Mouse (Mus musculus): ENCODE data around the gene Mrpl14. TPM values are rescaled to one million over a fixed set of nuclear protein-coding genes. Genes with fewer than 3 reads are reported as not detected.

Gene Mrpl14
- polyA plus RNA-seq (2014; fragmentation: Nextera tagmentation; extraction: Ambion mirVana), result 148 and 155 TPM in 2 replicates

DNA sequence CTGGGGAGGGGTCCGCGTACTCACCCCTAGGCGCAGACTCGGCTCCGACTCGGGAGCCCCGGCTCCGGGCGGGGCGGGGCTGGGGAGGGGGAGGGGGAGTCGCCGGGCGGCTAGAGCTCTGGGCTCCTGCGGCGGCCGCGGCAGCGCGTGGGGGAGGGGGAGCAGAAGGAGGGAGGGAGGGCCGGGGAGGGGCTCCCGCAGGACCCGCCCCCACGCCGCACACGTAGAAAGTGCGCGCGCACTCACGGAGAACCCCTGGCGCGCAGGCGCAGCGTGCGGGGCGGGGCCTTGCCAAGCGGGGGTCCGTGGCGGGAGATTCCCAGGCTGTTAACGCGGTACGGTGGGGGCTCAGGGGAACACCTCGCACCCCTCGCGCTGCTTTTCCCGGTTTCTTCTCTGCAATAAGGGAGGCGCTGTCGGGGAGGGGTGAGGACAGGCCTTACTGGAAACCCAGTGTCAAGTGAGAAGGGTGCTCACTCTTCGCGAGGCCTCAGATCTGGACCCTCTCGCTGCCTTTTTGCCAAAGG, at the start of gene Mrpl14:
Gene Mrpl14 (plus strand): TSS at position 230 of the 527 bp plus-strand sequence.
- Histone ChIP-seq H3K27ac (replicated peaks in 1 of 2; ENCODE audit: control insufficient read depth in 1 of 2, insufficient read depth in 1 of 2, low read depth in 2 of 2, low read length in 2 of 2) (peak within 1 kb of the TSS; percentile 33 to 59), H3K4me2 (ENCODE audit: low read length) (peak within 1 kb of the TSS; percentile 80), H3K27me3 (ENCODE audit: control insufficient read depth, insufficient read depth, low read length) (no peaks in the 10 kb centered on the region), H3K36me3 (ENCODE audit: control insufficient read depth, insufficient read depth, low read length) (no peaks in the 10 kb centered on the region), H3K4me1 (ENCODE audit: control insufficient read depth in 2 of 2, insufficient read depth in 2 of 2, low read length in 2 of 2) (peaks cover 12 to 23% of the 10 kb centered on the region in 2 experiments), H3K9ac (ENCODE audit: low read length) (peak within 1 kb of the TSS; percentile 90), H3K4me3 (ENCODE audit: control insufficient read depth in 1 of 2, insufficient read depth in 1 of 2, low read depth in 1 of 2, low read length in 2 of 2) (peak within 1 kb of the TSS; percentile 81 to 87), H3K9me3 (ENCODE audit: control insufficient read depth, low read length) (peaks cover 4% of the 10 kb centered on the region; the same call in 1 of the 2 replicates)
- ATAC-seq (ENCODE audit: insufficient number of reproducible peaks, insufficient read depth, low FRiP score, low read depth), result peak; percentile 83
- WGBS, result under 1% methylated on average over 22 of the region's 50 CpGs

DNA sequence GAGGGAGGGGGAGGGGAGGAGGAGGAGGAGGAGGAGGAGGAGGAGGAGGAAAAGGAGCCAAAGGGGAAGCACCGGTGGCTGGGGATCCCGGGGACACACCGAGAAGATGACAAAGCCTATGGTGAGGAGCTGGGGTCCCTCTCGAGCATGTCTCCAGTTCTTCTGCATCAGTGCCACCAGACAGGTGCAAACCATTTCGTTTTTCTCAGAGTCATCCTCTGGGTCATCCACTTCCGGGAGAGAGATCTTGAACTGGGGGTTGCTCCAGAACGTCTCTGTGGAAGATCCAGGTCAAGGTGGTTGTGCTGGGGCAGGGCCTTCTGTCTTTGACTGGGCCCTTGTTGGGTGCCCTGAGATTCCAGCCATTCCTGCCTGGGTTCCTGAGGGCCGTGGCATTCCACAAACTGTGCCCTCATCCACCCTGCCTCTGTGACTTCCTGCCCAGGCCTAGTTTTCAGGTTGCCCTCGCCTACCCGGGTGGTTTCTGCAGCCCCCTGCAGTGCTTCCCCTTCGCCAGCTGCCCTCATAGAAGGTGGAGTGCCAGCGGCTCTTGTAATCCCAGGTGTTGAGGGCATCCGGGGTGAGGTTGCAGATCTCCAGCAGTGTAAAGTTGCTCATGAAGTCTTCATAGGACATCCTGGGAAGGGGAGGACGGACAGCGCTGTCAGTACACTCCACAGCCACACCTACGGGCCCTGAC, 47.4 kb upstream of the Mrpl14 start:
- ATAC-seq (ENCODE audit: insufficient number of reproducible peaks, insufficient read depth, low FRiP score, low read depth), result no peak
- Histone ChIP-seq H3K9ac (ENCODE audit: low read length) (no peak overlapping the region), H3K4me2 (ENCODE audit: low read length) (no peak overlapping the region), H3K4me3 (ENCODE audit: control insufficient read depth in 1 of 2, insufficient read depth in 1 of 2, low read depth in 1 of 2, low read length in 2 of 2) (no peak overlapping the region), H3K36me3 (ENCODE audit: control insufficient read depth, insufficient read depth, low read length) (no peaks in the 10 kb centered on the region), H3K9me3 (ENCODE audit: control insufficient read depth, low read length) (no peaks in the 10 kb centered on the region), H3K27me3 (ENCODE audit: control insufficient read depth, insufficient read depth, low read length) (no peaks in the 10 kb centered on the region), H3K27ac (replicated peaks in 1 of 2; ENCODE audit: control insufficient read depth in 1 of 2, insufficient read depth in 1 of 2, low read depth in 2 of 2, low read length in 2 of 2) (no peak overlapping the region), H3K4me1 (ENCODE audit: control insufficient read depth in 2 of 2, insufficient read depth in 2 of 2, low read length in 2 of 2) (no peaks in the 10 kb centered on the region)
- WGBS, result 74% methylated on average over 16 of the region's 16 CpGs

DNA sequence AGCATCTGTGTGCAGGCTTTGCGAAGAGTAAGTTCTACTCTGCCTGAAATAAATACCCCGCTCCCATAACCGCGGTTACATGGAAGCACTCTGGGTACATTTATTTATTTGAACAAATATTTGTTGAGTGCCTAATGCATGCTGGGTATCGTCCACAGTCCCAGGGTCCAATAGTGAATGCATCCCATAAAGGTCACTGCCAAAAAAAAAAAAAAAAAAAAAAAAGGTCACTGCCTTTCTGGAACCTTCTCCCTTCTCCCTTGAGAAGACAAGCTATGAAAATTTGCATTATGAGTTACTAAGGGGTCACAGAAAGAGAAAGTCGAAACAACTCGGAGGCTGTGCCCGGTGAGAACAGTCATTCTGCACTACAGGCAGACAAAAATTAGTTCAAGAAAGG, 44.1 kb upstream of the Mrpl14 start:
- Histone ChIP-seq H3K36me3 (ENCODE audit: control insufficient read depth, insufficient read depth, low read length) (no peaks in the 10 kb centered on the region), H3K27me3 (ENCODE audit: control insufficient read depth, insufficient read depth, low read length) (no peaks in the 10 kb centered on the region), H3K9ac (ENCODE audit: low read length) (no peak overlapping the region), H3K4me1 (ENCODE audit: control insufficient read depth in 2 of 2, insufficient read depth in 2 of 2, low read length in 2 of 2) (no peaks in the 10 kb centered on the region), H3K4me2 (ENCODE audit: low read length) (no peak overlapping the region), H3K4me3 (ENCODE audit: control insufficient read depth in 1 of 2, insufficient read depth in 1 of 2, low read depth in 1 of 2, low read length in 2 of 2) (no peak overlapping the region), H3K27ac (replicated peaks in 1 of 2; ENCODE audit: control insufficient read depth in 1 of 2, insufficient read depth in 1 of 2, low read depth in 2 of 2, low read length in 2 of 2) (no peak overlapping the region), H3K9me3 (ENCODE audit: control insufficient read depth, low read length) (0 out of 2 replicates have a peak, but pooled peaks cover 3% of the 10 kb centered on the region)
- no peak for ATAC-seq (ENCODE audit: insufficient number of reproducible peaks, insufficient read depth, low FRiP score, low read depth)
- 87% methylated on average over 8 of the region's 8 CpGs for WGBS

DNA sequence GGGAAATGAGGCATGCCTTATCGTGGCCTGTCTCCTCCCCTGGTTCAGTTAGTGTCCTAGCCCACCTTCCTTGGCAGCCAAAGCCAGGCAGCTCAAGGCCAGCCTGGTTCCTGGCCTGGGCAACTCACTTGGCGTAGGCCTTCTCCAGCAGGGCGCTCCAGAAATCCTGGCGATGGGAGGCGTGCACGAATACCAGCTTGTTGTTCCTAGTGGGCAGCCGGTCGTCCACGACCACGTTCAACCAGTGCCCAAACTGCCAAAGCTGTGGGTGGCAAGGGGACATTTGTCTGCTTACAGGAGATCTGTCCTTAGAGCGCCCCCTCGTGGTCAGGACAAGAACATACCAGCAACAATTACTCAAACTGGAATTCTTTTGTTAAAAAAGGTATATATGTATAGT, 43.4 kb upstream of the Mrpl14 start:
- no peak overlapping the region for H3K27ac ChIP-seq (replicated peaks in 1 of 2; ENCODE audit: control insufficient read depth in 1 of 2, insufficient read depth in 1 of 2, low read depth in 2 of 2, low read length in 2 of 2)
- no peaks in the 10 kb centered on the region for H3K27me3 ChIP-seq (ENCODE audit: control insufficient read depth, insufficient read depth, low read length)
- H3K9me3 ChIP-seq (ENCODE audit: control insufficient read depth, low read length), result 0 out of 2 replicates have a peak, but pooled peaks cover 3% of the 10 kb centered on the region
- H3K4me2 ChIP-seq (ENCODE audit: low read length), result no peak overlapping the region
- H3K9ac ChIP-seq (ENCODE audit: low read length), result no peak overlapping the region
- no peaks in the 10 kb centered on the region for H3K36me3 ChIP-seq (ENCODE audit: control insufficient read depth, insufficient read depth, low read length)
- H3K4me1 ChIP-seq (ENCODE audit: control insufficient read depth in 2 of 2, insufficient read depth in 2 of 2, low read length in 2 of 2), result no peaks in the 10 kb centered on the region
- 21% methylated on average over 12 of the region's 12 CpGs for WGBS
- no peak for ATAC-seq (ENCODE audit: insufficient number of reproducible peaks, insufficient read depth, low FRiP score, low read depth)
- no peak overlapping the region for H3K4me3 ChIP-seq (ENCODE audit: control insufficient read depth in 1 of 2, insufficient read depth in 1 of 2, low read depth in 1 of 2, low read length in 2 of 2)

DNA sequence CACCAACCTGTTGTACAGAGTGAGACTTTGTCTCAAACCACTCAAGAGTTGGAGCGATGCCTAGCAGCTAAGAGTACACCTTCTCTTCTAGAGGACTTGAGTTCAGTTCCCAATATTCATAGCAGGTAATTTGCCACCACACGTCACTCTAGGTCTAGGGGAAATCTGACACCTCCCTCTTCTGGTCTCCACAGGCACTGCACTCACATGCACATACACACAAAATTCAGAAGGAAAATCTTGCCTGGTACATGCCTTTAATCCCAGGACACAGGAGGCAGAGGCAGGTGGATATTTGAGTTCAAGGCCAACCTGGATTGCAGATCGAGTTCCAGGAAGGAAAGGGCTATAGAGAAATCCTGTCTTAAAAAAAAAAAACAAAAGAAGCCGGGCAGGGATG, 41.9 kb upstream of the Mrpl14 start:
- H3K4me2 ChIP-seq (ENCODE audit: low read length), result no peak overlapping the region
- no peak overlapping the region for H3K27ac ChIP-seq (replicated peaks in 1 of 2; ENCODE audit: control insufficient read depth in 1 of 2, insufficient read depth in 1 of 2, low read depth in 2 of 2, low read length in 2 of 2)
- no peaks in the 10 kb centered on the region for H3K4me1 ChIP-seq (ENCODE audit: control insufficient read depth in 2 of 2, insufficient read depth in 2 of 2, low read length in 2 of 2)
- no peaks in the 10 kb centered on the region for H3K27me3 ChIP-seq (ENCODE audit: control insufficient read depth, insufficient read depth, low read length)
- no peak overlapping the region for H3K4me3 ChIP-seq (ENCODE audit: control insufficient read depth in 1 of 2, insufficient read depth in 1 of 2, low read depth in 1 of 2, low read length in 2 of 2)
- H3K36me3 ChIP-seq (ENCODE audit: control insufficient read depth, insufficient read depth, low read length), result no peaks in the 10 kb centered on the region
- 90% methylated on average over 4 of the region's 4 CpGs for WGBS
- no peak for ATAC-seq (ENCODE audit: insufficient number of reproducible peaks, insufficient read depth, low FRiP score, low read depth)
- H3K9me3 ChIP-seq (ENCODE audit: control insufficient read depth, low read length), result 0 out of 2 replicates have a peak, but pooled peaks cover 3% of the 10 kb centered on the region
- no peak overlapping the region for H3K9ac ChIP-seq (ENCODE audit: low read length)

DNA sequence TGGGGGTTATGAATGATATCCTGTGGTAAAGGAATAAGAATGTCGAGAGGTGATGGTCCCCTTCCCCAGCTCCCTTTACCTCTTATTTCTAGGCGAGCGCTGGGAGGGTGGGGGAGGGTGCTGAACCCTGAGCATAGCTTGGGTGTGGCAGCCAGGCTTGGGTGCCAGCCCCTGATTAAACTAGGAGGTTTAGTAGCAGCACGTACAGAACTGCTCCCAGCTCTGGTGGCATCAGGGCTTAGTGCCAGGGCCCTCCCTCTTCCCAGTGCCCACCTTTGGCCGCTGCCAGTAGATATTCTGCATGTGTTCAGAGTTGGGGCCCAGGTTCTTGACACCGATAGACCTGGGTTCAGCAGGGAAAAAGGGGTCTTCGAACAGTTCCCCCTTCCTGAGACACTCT, 32.9 kb upstream of the Mrpl14 start:
- Histone ChIP-seq H3K27ac (replicated peaks in 1 of 2; ENCODE audit: control insufficient read depth in 1 of 2, insufficient read depth in 1 of 2, low read depth in 2 of 2, low read length in 2 of 2) (no peak overlapping the region), H3K27me3 (ENCODE audit: control insufficient read depth, insufficient read depth, low read length) (no peaks in the 10 kb centered on the region), H3K4me3 (ENCODE audit: control insufficient read depth in 1 of 2, insufficient read depth in 1 of 2, low read depth in 1 of 2, low read length in 2 of 2) (no peak overlapping the region), H3K4me2 (ENCODE audit: low read length) (no peak overlapping the region), H3K9ac (ENCODE audit: low read length) (no peak overlapping the region), H3K36me3 (ENCODE audit: control insufficient read depth, insufficient read depth, low read length) (no peaks in the 10 kb centered on the region), H3K4me1 (ENCODE audit: control insufficient read depth in 2 of 2, insufficient read depth in 2 of 2, low read length in 2 of 2) (no peaks in the 10 kb centered on the region), H3K9me3 (ENCODE audit: control insufficient read depth, low read length) (no peaks in the 10 kb centered on the region)
- ATAC-seq (ENCODE audit: insufficient number of reproducible peaks, insufficient read depth, low FRiP score, low read depth), result no peak
- 65% methylated on average over 7 of the region's 7 CpGs for WGBS

DNA sequence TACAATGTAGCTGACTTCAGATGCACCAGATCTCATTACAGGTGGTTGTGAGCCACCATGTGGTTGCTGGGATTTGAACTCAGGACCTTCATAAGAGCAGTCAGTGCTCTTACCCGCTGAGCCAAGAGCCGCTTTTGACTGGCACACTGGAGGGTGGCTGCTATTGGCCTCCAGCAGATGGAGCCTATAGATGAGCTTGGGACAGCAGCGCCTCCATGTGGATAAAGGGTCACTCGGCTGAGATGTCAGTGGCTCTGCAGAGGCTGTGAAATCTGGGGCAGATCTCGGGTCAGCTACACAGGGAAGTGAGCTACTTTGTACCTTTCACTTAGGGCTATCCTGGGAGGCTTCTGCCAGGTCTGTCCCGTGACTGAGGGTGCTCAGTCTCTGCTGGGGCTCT, 30.3 kb upstream of the Mrpl14 start:
- peaks cover 9% of the 10 kb centered on the region; the same call in 1 of the 2 replicates for H3K36me3 ChIP-seq (ENCODE audit: control insufficient read depth, insufficient read depth, low read length)
- no peak overlapping the region for H3K27ac ChIP-seq (replicated peaks in 1 of 2; ENCODE audit: control insufficient read depth in 1 of 2, insufficient read depth in 1 of 2, low read depth in 2 of 2, low read length in 2 of 2)
- no peaks in the 10 kb centered on the region for H3K9me3 ChIP-seq (ENCODE audit: control insufficient read depth, low read length)
- H3K4me3 ChIP-seq (ENCODE audit: control insufficient read depth in 1 of 2, insufficient read depth in 1 of 2, low read depth in 1 of 2, low read length in 2 of 2), result no peak overlapping the region
- H3K4me2 ChIP-seq (ENCODE audit: low read length), result no peak overlapping the region
- no peak overlapping the region for H3K9ac ChIP-seq (ENCODE audit: low read length)
- H3K27me3 ChIP-seq (ENCODE audit: control insufficient read depth, insufficient read depth, low read length), result no peaks in the 10 kb centered on the region
- no peak for ATAC-seq (ENCODE audit: insufficient number of reproducible peaks, insufficient read depth, low FRiP score, low read depth)
- no peaks in the 10 kb centered on the region for H3K4me1 ChIP-seq (ENCODE audit: control insufficient read depth in 2 of 2, insufficient read depth in 2 of 2, low read length in 2 of 2)
- 23% methylated on average over 6 of the region's 6 CpGs for WGBS

All from heart, embryonic 14.5 days (tissue).